Mouse (Mus musculus) lung, postnatal 0 days (tissue): Measurements from ENCODE around the gene Wee2. TPM values are rescaled to one million over a fixed set of nuclear protein-coding genes. Genes with fewer than 3 reads are reported as not detected.

ENCODE experiments used
- ATAC-seq: fragments of 200-750 bp; cut with Nextera tagmentation; 2 replicates; pipeline ENCODE4 v1.8.0; 2017; ENCODE audit warnings: moderate library complexity
- DNase-seq: peaks from one replicate; pipeline ENCODE4 v3.0.0-alpha.2; 2016; ENCODE audit warnings: low spot score
- H3K27ac ChIP-seq: fragments of 300-500 bp; sonication (generic); 2 replicates; pipeline ENCODE4 v1.5.1; 2014; ENCODE audit warnings: antibody characterized with exemption, mild to moderate bottlenecking, low read length, mixed read lengths
- H3K27me3 ChIP-seq: fragments of 300-500 bp; sonication (generic); replicated peaks from 2 replicates; pipeline ENCODE4 v1.6.1; 2014; ENCODE audit warnings: low read length, mixed read lengths; ENCODE audit not compliant: insufficient read depth
- H3K36me3 ChIP-seq: fragments of 300-500 bp; sonication (generic); 2 replicates; pipeline ENCODE4 v1.6.1; 2014; ENCODE audit warnings: low read length, mixed read lengths; ENCODE audit not compliant: insufficient read depth
- H3K4me1 ChIP-seq: fragments of 300-500 bp; sonication (generic); 2 replicates; pipeline ENCODE4 v1.6.1; 2014; ENCODE audit warnings: antibody characterized with exemption, low read depth, low read length, mixed read lengths; ENCODE audit not compliant: insufficient read depth
- H3K4me2 ChIP-seq: fragments of 300-500 bp; sonication (generic); replicated peaks from 2 replicates; pipeline ENCODE4 v1.6.1; 2014; ENCODE audit warnings: low read depth, mild to moderate bottlenecking, low read length, moderate library complexity, mixed read lengths
- H3K4me3 ChIP-seq: fragments of 300-500 bp; sonication (generic); 2 replicates; pipeline ENCODE4 v1.5.1; 2014; ENCODE audit warnings: low read depth, low read length
- H3K9ac ChIP-seq: fragments of 300-500 bp; sonication (generic); replicated peaks from 2 replicates; pipeline ENCODE4 v1.6.1; 2014; ENCODE audit warnings: low read depth, mild to moderate bottlenecking
- H3K9me3 ChIP-seq: fragments of 300-500 bp; sonication (generic); 2 replicates; pipeline ENCODE4 v1.6.1; 2016; ENCODE audit warnings: low read length, mixed read lengths
- CTCF ChIP-seq: IDR thresholded peaks from 2 replicates; pipeline ENCODE4 v1.5.1; 2016; ENCODE audit warnings: antibody characterized with exemption, mild to moderate bottlenecking
- EP300 ChIP-seq: IDR thresholded peaks from 2 replicates; pipeline ENCODE4 v1.6.1; 2016; ENCODE audit warnings: antibody characterized with exemption, mild to moderate bottlenecking, control low read depth
- WGBS: fragments of 180-500 bp; shearing (Covaris S2); extraction: QIAGEN DNeasy Blood & Tissue Kit; methylation state at CpG from one replicate; pipeline ENCODE4 v1.1.7; 2014; 5-methylcytosine and 5-hydroxymethylcytosine counted together
- polyA plus RNA-seq: library from polyadenylated mRNA; unstranded; fragments of >200 nt; fragmentation: Nextera tagmentation; extraction: Ambion mirVana; gene quantifications from 2 replicates; pipeline ENCODE4 v1.2.1, GENCODE M21; 2015

Wee2 gene
- polyA plus RNA-seq, 1 experiment from 2014 or later = not detected

- Histone ChIP-seq H3K27ac (peak overlapping the region; percentile 95), H3K4me2 (peak overlapping the region; percentile 52), H3K9me3 (no peaks in the 10 kb centered on the region), H3K4me3 (peak overlapping the region; percentile 66), H3K27me3 (no peaks in the 10 kb centered on the region), H3K9ac (peak overlapping the region; percentile 76), H3K36me3 (peaks cover 20% of the 10 kb centered on the region; the same call in 1 of the 2 replicates), H3K4me1 (peaks cover 3% of the 10 kb centered on the region; the same call in 1 of the 2 replicates)
- TF ChIP-seq EP300 = no peak
- no peak for TF ChIP-seq CTCF
- ATAC-seq (peak; percentile 4; the same call in 1 of the 2 replicates), DNase-seq (no peak)
- 2% methylated on average over 7 of the region's 7 CpGs for WGBS
These were observed 32.8 kb downstream of the Wee2 start for GRCm38 (mm10) chr6:40471720-40472010.

- H3K4me3 ChIP-seq = no peak overlapping the region
- no peak for DNase-seq
- H3K27ac ChIP-seq = no peak overlapping the region
- WGBS = 79% methylated on average over 4 of the region's 4 CpGs
- peaks cover 3% of the 10 kb centered on the region; the same call in 1 of the 2 replicates for H3K4me1 ChIP-seq
- no peak for ATAC-seq
- H3K27me3 ChIP-seq = no peaks in the 10 kb centered on the region
- H3K9me3 ChIP-seq = no peaks in the 10 kb centered on the region
- no peak for TF ChIP-seq CTCF
- TF ChIP-seq EP300 = no peak
- no peak overlapping the region for H3K9ac ChIP-seq
- H3K4me2 ChIP-seq = no peak overlapping the region
- peaks cover 30% of the 10 kb centered on the region; the same call in 1 of the 2 replicates for H3K36me3 ChIP-seq
These were observed 37.2 kb downstream of the Wee2 start for GRCm38 (mm10) chr6:40476132-40476531.

- DNase-seq = peak; percentile 25
- WGBS = 66% methylated on average over 1 of the region's 1 CpGs
- no peaks in the 10 kb centered on the region for H3K4me1 ChIP-seq
These were observed 40.8 kb downstream of the Wee2 start for GRCm38 (mm10) chr6:40479705-40480104.

GRCm38 (mm10) chr6:40482318-40482717 lies 43.4 kb downstream of the Wee2 start:
- H3K9ac ChIP-seq = no peak overlapping the region
- peaks cover 18% of the 10 kb centered on the region; the same call in 1 of the 2 replicates for H3K36me3 ChIP-seq
- no peak for TF ChIP-seq EP300
- TF ChIP-seq CTCF = no peak
- ATAC-seq = no peak
- no peaks in the 10 kb centered on the region for H3K9me3 ChIP-seq
- 91% methylated on average over 5 of the region's 5 CpGs for WGBS
- H3K27ac ChIP-seq = no peak overlapping the region
- H3K27me3 ChIP-seq = no peaks in the 10 kb centered on the region
- no peaks in the 10 kb centered on the region for H3K4me1 ChIP-seq
- no peak for DNase-seq
- no peak overlapping the region for H3K4me2 ChIP-seq
- H3K4me3 ChIP-seq = no peak overlapping the region

More at GRCm38 (mm10) chr6:40479705-40480104, 40.8 kb downstream of the Wee2 start:
- H3K27me3 ChIP-seq = no peaks in the 10 kb centered on the region
- TF ChIP-seq CTCF = peak; percentile 28
- no peak for TF ChIP-seq EP300
- no peak overlapping the region for H3K9ac ChIP-seq
- no peaks in the 10 kb centered on the region for H3K9me3 ChIP-seq
- no peak for ATAC-seq
- no peak overlapping the region for H3K4me3 ChIP-seq
- H3K36me3 ChIP-seq = peaks cover 33% of the 10 kb centered on the region; the same call in 1 of the 2 replicates
- H3K4me2 ChIP-seq = no peak overlapping the region
- H3K27ac ChIP-seq = no peak overlapping the region

- no peak for TF ChIP-seq EP300
- TF ChIP-seq CTCF = no peak
- DNase-seq = no peak
- Histone ChIP-seq H3K27me3 (no peaks in the 10 kb centered on the region), H3K9ac (no peak within 1 kb of the TSS), H3K4me2 (no peak within 1 kb of the TSS), H3K4me3 (no peak within 1 kb of the TSS), H3K27ac (no peak within 1 kb of the TSS), H3K4me1 (no peaks in the 10 kb centered on the region), H3K9me3 (no peaks in the 10 kb centered on the region), H3K36me3 (no peaks in the 10 kb centered on the region)
- ATAC-seq = no peak
These were observed 52.0 kb downstream of the Wee2 start, which contains the start of gene Tas2r137 for GRCm38 (mm10) chr6:40490933-40491332. TSS of gene Tas2r137 (plus strand) at chr6:40491233.

- Histone ChIP-seq H3K9ac (no peak within 1 kb of the TSS), H3K4me2 (no peak within 1 kb of the TSS), H3K27ac (no peak within 1 kb of the TSS), H3K4me3 (no peak within 1 kb of the TSS), H3K27me3 (no peaks in the 10 kb centered on the region), H3K9me3 (no peaks in the 10 kb centered on the region), H3K36me3 (no peaks in the 10 kb centered on the region), H3K4me1 (no peaks in the 10 kb centered on the region)
- DNase-seq (no peak), ATAC-seq (no peak)
- no peak for TF ChIP-seq CTCF
- WGBS = 88% methylated on average over 3 of the region's 3 CpGs
These were observed 54.3 kb downstream of the Wee2 start, which contains the start of gene Tas2r108 for GRCm38 (mm10) chr6:40493229-40493628. TSS of gene Tas2r108 (plus strand) at chr6:40493529.

Other genes with a start within 250 kb of the Wee2 start
- 24.0 and 24.5 TPM in 2 replicates for gene Agk, start 113.9 kb upstream of the Wee2 start, polyA plus RNA-seq
- 7.5 and 9.8 TPM in 2 replicates for gene E330009J07Rik, start 3.0 kb upstream of the Wee2 start, polyA plus RNA-seq
- gene Ssbp1, start 32.3 kb downstream of the Wee2 start, polyA plus RNA-seq = 100 and 105 TPM in 2 replicates
- gene Tas2r137, start 52.1 kb downstream of the Wee2 start, polyA plus RNA-seq = not detected in 2 replicates
- not detected in 2 replicates for gene Tas2r108, start 54.4 kb downstream of the Wee2 start, polyA plus RNA-seq
- gene Prss37, start 80.4 kb downstream of the Wee2 start, polyA plus RNA-seq = not detected in 2 replicates
- gene Olfr461, start 116.0 kb downstream of the Wee2 start, polyA plus RNA-seq = not detected in 2 replicates
- not detected in 2 replicates for gene Olfr460, start 130.4 kb downstream of the Wee2 start, polyA plus RNA-seq
- 4.0 and 5.8 TPM in 2 replicates for gene Clec5a, start 146.7 kb downstream of the Wee2 start, polyA plus RNA-seq
- gene Tas2r138, start 174.2 kb downstream of the Wee2 start, polyA plus RNA-seq = not detected in 2 replicates
- gene Mgam, start 189.7 kb downstream of the Wee2 start, polyA plus RNA-seq = 0.05 and 0.11 TPM in 2 replicates